Mouse (Mus musculus) thymus, postnatal 14 days (tissue): ENCODE measurements around the gene Mapk8ip2.
"Not testable (repeated sequence)": the region's sequence is repeated elsewhere in the genome, so short reads cannot be mapped to it uniquely, and the experiment has no call there.

Experiments
- DNase-seq: peaks from one replicate; pipeline ENCODE4 v3.0.0; 2021

The Mapk8ip2 gene

GRCm38 (mm10) chr15:89453865-89454478, at the start of gene Mapk8ip2:
TSS of gene Mapk8ip2 (plus strand) at chr15:89453913.
- no peak for DNase-seq

GRCm38 (mm10) chr15:89404831-89405623, 48.7 kb upstream of the Mapk8ip2 start:
- no peak for DNase-seq

GRCm38 (mm10) chr15:89406691-89407090, 47.0 kb upstream of the Mapk8ip2 start:
- no peak for DNase-seq

GRCm38 (mm10) chr15:89410118-89410517, 43.6 kb upstream of the Mapk8ip2 start, which contains the start of gene Syce3:
TSS of gene Syce3 (minus strand) at chr15:89410503.
- no peak for DNase-seq

- no peak for DNase-seq
These were observed 38.4 kb upstream of the Mapk8ip2 start for GRCm38 (mm10) chr15:89415282-89415681.

- no peak for DNase-seq
These were observed 31.8 kb upstream of the Mapk8ip2 start for GRCm38 (mm10) chr15:89421938-89422337.

- no peak for DNase-seq
These were observed 29.1 kb upstream of the Mapk8ip2 start for GRCm38 (mm10) chr15:89424621-89425020.

- DNase-seq = no peak
These were observed 28.0 kb upstream of the Mapk8ip2 start, which contains the start of gene Cpt1b for GRCm38 (mm10) chr15:89425711-89426121. TSS of gene Cpt1b (minus strand) at chr15:89425863.

- no peak for DNase-seq
These were observed 27.0 kb upstream of the Mapk8ip2 start for GRCm38 (mm10) chr15:89426716-89427115.

- DNase-seq = no peak
These were observed 25.4 kb upstream of the Mapk8ip2 start for GRCm38 (mm10) chr15:89428136-89428790.

GRCm38 (mm10) chr15:89428821-89429351, 24.8 kb upstream of the Mapk8ip2 start:
- DNase-seq = no peak

- DNase-seq = peak; percentile 94
These were observed 24.1 kb upstream of the Mapk8ip2 start, which contains the start of the genes C730034F03Rik, Gm44502 and Chkb for GRCm38 (mm10) chr15:89429352-89430221. TSS of gene C730034F03Rik (plus strand) at chr15:89429589. TSS of gene Gm44502 (minus strand) at chr15:89429696. TSS of gene Chkb (minus strand) at chr15:89429908.

- DNase-seq = peak; percentile 27
These were observed 23.4 kb upstream of the Mapk8ip2 start for GRCm38 (mm10) chr15:89430341-89430740.

- not testable (repeated sequence) for DNase-seq
These were observed 22.9 kb upstream of the Mapk8ip2 start for GRCm38 (mm10) chr15:89430771-89431170.

- no peak for DNase-seq
These were observed 22.4 kb upstream of the Mapk8ip2 start for GRCm38 (mm10) chr15:89431271-89431670.

GRCm38 (mm10) chr15:89431806-89432205, 21.9 kb upstream of the Mapk8ip2 start:
- DNase-seq = no peak

- DNase-seq = no peak
These were observed 20.8 kb upstream of the Mapk8ip2 start for GRCm38 (mm10) chr15:89432946-89433345.

GRCm38 (mm10) chr15:89434136-89434535, 19.6 kb upstream of the Mapk8ip2 start:
- no peak for DNase-seq

- DNase-seq = no peak
These were observed 17.8 kb upstream of the Mapk8ip2 start for GRCm38 (mm10) chr15:89435878-89436277.

- no peak for DNase-seq
These were observed 11.1 kb upstream of the Mapk8ip2 start for GRCm38 (mm10) chr15:89442486-89443070.
